Mouse (Mus musculus): ENCODE results near the gene Ccdc34. TPM values are rescaled to one million over a fixed set of nuclear protein-coding genes. Genes with fewer than 3 reads are reported as not detected.

The Ccdc34 gene
- total RNA-seq (2021) = 1 to 10 TPM; 2.5 to 3.4 TPM
- long read RNA-seq, experiment 1, transcript Ccdc34-201 (6 exons, 2,070 nt) = major isoform, 6 of 9 reads
- long read RNA-seq, experiment 1, partial matches to known transcripts = 2 of 9 reads
- long read RNA-seq, experiment 1, other reads (novel, unspliced or antisense) = 1 of 9 reads
- long read RNA-seq, experiment 2, transcript Ccdc34-201 (6 exons, 2,070 nt) = major isoform, 12 of 13 reads
- long read RNA-seq, experiment 2, partial matches to known transcripts = 0 of 13 reads
- long read RNA-seq, experiment 2, other reads (novel, unspliced or antisense) = 0 of 13 reads

DNA sequence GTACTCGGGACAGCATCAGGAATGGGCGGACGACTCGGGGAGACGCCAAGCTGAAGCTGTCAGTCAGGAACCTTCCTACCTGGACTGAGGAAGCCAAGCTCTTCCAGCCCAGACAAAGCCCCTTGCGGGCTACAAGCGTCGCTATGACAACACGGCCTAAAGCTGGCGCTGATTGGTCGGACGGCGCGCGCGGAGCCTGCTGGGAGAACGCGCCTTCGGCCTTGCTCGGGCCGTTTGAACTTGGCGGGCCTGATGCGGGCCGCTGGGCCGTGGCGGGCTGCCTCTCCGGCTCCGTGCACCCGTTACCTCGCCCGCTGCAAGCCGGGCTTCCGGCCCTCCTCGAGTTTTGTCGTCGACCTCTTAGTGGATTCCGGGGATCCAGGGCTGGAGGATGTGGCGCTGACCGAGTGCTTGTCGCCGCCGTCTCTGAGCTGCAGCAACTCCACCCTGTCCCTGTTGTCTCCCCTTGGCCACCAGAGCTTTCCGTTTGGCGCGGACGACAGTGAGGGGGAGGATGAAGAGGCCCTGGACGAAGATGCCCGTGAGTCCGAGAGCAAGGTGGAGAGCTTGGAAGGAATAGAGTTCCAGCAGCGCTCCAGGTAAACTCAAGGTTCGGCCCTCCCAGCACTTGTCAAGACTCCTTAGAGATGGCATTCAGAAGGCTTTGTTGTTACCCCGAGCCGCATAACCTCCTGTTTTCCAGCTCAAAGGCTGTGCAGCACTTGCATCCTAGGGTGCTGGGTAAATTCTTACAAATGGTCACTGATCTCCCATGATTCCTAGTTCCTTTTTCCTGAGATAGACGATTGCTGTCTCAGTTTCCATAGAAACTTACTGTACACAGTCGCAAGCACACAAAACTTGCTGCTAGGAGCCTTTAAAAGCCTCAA, at the start of gene Ccdc34:
Gene Ccdc34, plus strand, starts transcription at position 202 of the 890 bp plus-strand sequence.
- intact Hi-C loops (cut with DNase I) = loop anchor here (5.0 kb wide), 1 partner anchor 101 kb away; the partner anchor contains the start of gene Lgr4
- DNase-seq = peak; percentile 79 to 85

- intact Hi-C loops (cut with DNase I) = no loop called here
Observed at GRCm38 (mm10) chr2:109969381-109969780, 48.2 kb upstream of the Ccdc34 start.

DNA sequence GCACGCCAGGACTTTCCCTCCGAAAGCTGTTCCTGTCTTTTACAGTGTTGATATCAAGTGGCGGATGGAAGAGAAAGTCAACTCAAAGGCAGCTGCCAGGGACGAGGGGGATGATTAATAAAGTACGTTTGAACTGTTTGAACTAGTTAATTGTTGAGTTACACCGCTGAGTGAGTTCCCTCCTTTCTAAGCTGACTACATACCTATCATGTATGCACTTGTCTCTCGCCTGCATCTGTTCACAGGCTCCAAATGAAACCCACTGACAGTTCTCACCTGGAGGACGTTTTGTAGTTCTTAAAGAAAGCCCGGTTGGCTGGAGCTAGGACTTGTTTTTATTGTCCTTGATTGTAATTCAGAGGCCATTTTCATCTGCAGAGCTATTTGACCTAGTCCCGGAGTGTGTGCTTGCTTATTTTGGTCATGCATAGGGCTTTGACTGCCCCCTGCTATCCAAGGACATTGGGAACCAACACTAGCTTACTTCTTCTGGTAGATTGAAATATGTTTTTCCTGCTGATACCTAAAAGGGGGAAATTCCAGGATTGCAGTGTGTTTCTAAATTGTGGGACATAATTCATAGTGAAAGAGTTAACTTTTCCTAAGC, 47.6 kb upstream of the Ccdc34 start:
- intact Hi-C loops (cut with DNase I) = loop anchor here (5.0 kb wide), 1 partner anchor 53 kb away; the partner anchor contains the start of gene Lgr4
- no peak for DNase-seq

More at GRCm38 (mm10) chr2:109969381-109969780, 48.2 kb upstream of the Ccdc34 start:
- DNase-seq = no peak

DNA sequence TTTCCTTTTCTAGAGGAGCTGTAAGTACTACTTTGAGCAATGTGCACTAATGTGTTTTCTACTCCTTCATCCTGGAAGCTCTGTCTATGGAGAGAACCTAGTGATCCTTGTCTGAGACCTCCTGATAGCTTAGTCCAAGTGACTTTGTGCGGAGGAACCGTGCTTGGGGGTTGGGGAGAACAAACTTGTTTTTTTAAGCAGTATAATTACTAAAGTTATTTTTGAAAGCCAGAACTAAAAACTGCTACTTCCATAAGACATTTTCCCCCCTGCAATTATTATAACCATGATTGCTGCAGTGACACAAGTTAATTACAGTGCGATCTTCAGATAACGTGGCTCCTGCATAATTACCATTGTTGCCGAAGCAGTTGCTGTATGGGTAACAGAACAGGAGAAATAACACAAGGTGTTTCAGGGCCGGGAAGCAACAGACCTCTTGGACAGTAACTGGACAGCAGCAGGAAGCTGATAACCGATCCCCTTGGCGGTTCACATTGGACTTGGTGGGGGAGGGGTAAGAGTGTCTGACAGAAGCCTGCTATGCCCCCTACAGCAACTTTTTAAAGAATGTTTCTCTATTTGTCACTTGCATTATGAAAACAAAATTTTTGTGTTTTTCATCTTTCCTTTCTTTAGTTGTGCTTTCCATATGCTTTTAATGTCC, 46.7 kb upstream of the Ccdc34 start:
- no peak for DNase-seq
- intact Hi-C loops (cut with DNase I) = loop anchor here (5.0 kb wide), 1 partner anchor 54 kb away; the partner anchor contains the start of gene Lgr4

DNA sequence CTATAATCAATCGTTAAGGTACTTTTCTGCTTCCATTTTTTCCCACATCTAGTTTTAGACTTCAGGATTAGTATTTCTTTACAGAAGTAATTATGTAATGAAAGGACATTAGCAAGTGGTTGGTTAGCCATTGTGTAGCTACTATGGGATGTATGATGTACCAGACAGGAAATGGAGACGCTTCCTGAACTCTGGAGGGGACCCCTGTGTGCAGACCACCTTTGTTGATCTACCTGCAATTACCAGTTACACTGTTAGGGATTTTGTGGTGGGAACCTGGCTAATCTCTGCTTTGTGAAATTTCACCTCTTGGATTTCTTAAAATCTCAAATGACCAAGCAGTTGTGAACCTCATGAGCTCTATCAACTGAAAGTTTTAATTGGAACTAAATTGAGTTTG, 45.3 kb upstream of the Ccdc34 start:
- DNase-seq = no peak
- intact Hi-C loops (cut with DNase I) = loop anchor here (5.0 kb wide), 1 partner anchor 55 kb away; the partner anchor contains the start of gene Lgr4

- DNase-seq = no peak
- intact Hi-C loops (cut with DNase I) = loop anchor here (5.0 kb wide), 1 partner anchor 56 kb away; the partner anchor contains the start of gene Lgr4
Observed at GRCm38 (mm10) chr2:109972922-109973321, 44.7 kb upstream of the Ccdc34 start.

DNA sequence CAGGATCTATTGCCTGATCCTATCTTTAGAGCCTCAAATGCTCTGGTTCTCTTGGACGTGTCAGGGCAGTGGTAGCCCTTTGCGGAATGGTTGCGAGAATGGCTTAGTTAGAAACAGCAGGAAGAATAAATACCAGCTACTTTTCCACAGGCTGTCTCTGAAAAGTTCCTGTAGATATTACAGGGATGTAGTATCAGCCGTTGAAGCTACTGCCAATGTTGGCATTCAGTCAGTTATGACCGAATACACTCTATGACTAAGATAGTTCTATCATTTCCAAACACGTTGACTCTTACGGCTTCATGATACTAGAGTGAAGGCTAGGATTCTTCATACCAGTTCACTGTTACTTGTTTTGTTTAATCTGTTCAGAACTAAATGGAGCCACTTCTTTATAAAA, 42.8 kb upstream of the Ccdc34 start:
- no peak for DNase-seq
- intact Hi-C loops (cut with DNase I) = loop anchor here (5.0 kb wide), 1 partner anchor 58 kb away; the partner anchor contains the start of gene Lgr4

DNA sequence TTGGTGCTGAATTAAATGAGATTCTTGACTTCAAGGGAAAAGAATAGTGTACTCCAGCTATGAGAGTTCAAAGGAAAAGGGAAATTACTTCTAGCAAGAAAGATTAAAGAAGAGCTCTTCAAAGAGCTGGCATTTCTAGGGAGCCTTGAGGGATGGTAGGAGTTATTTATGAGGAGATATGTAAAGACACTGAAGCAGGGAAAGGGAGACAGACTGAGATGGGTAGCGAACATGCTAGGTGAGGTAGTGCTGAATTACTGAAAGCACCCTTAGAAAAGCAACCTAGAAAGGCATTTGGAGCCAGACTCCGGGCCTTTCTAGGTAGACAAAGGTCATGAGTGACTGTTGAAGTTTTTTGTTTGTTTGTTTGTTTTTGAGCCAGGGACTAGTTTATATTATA, 41.4 kb upstream of the Ccdc34 start:
- intact Hi-C loops (cut with DNase I) = no loop called here
- DNase-seq = no peak

GRCm38 (mm10) chr2:109977322-109977721, 40.3 kb upstream of the Ccdc34 start:
- DNase-seq = no peak
- intact Hi-C loops (cut with DNase I) = no loop called here

- DNase-seq = no peak
- intact Hi-C loops (cut with DNase I) = no loop called here
Observed at GRCm38 (mm10) chr2:109979209-109979608, 38.4 kb upstream of the Ccdc34 start.

- intact Hi-C loops (cut with DNase I) = no loop called here
- no peak for DNase-seq
Observed at GRCm38 (mm10) chr2:109983435-109983834, 34.2 kb upstream of the Ccdc34 start.

- DNase-seq = no peak
- intact Hi-C loops (cut with DNase I) = no loop called here
Observed at GRCm38 (mm10) chr2:109984930-109985329, 32.7 kb upstream of the Ccdc34 start.

DNA sequence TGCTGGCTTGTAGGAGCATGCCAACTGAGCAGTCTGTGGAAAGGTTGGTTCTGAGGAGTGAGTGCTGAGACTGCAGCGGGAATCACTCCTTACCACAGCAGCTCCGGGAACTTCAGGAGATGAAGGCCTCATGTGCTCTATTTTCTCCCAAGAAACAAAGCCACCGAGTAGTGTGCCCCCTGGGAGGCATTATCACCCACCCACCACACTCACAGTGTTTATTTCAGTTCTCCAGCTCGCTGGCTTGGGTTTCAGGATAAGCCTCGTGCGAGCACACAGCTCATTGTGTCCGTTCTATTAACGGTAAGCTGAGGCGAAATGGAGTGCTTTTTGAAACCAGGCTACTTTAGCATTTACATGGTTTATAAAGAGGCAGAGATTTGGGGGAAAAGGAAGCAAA, 32.1 kb upstream of the Ccdc34 start:
- DNase-seq = no peak
- intact Hi-C loops (cut with DNase I) = no loop called here

GRCm38 (mm10) chr2:109986036-109986785, 31.4 kb upstream of the Ccdc34 start:
- intact Hi-C loops (cut with DNase I) = no loop called here
- no peak for DNase-seq

DNA sequence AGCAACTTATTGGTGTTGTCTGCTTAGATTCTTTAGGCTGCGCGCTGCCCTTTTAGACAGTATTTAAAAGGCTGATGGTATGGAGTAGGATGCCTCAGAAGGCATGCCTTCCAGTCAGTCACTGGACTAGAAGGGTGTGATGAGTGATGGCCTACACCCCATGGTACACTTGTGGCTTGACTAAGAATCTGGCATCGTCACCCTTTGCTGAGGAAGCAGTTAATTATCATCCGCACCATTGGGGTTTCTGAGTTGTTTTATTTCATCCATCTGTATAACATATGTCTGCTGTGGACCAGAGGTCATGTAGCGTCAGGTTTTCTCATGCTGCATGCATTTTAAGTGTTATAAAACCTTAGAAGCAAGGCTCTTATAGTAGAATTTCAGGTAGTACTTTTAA, 29.7 kb upstream of the Ccdc34 start:
- no peak for DNase-seq
- intact Hi-C loops (cut with DNase I) = no loop called here

DNA sequence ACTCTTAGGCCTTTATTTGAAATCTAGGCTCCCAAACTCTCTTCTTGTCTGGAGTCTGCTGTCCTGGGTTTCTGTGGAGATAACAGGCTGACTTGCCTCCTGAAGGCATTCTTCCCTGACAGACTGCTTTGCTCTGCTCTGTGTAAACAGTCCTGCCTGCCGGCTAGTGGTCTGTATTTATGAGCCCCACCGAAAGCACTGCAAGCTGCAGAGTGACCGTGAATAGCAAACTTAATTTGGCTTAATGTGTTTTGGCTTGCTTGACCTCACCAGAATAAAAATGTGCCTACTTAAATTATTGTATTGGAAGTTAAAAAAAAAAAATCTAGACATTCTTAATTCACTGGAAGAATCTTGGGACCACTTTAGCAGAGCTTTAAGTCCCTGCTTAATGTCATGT, 28.4 kb upstream of the Ccdc34 start:
- intact Hi-C loops (cut with DNase I) = no loop called here
- no peak for DNase-seq

- intact Hi-C loops (cut with DNase I) = no loop called here
Observed at GRCm38 (mm10) chr2:109989679-109990473, 27.7 kb upstream of the Ccdc34 start.

GRCm38 (mm10) chr2:109991754-109992153, 25.9 kb upstream of the Ccdc34 start:
- DNase-seq = no peak
- intact Hi-C loops (cut with DNase I) = no loop called here

More at GRCm38 (mm10) chr2:109989679-109990473, 27.7 kb upstream of the Ccdc34 start:
- DNase-seq = no peak
